Mouse (Mus musculus): ENCODE results near the gene Ankib1.

DNA sequence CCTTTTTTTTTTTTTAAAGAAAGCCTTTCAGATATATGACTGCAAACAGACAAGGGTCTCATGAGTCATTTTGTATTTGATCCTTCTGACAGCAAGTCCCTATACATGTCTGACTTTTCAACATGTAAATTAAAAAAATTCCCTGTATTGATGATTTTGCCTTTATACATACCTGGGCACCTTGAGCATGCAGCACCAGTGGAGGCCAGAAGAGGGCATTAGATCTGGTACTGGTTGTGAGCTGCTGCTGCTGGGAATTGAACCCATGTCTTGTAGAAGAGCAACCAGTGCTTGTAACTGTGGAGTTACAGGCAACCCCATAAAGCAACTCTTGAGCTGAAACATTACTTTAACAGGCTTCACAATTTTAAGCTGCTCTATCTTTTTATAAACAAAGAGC, 20.1 kb downstream of the Ankib1 start:
- peak; percentile 45 for TF ChIP-seq CTCF (IDR thresholded peaks at IDR 0.05)
- no peak for TF ChIP-seq EP300 (IDR thresholded peaks at IDR 0.05)

Measured in lung, postnatal 0 days (tissue).